Mouse (Mus musculus): ENCODE results near the gene Cdon.

Gene Cdon

GRCm38 (mm10) chr9:35435565-35435964, 14.6 kb downstream of the Cdon start:
- DNase-seq (ENCODE audit: low spot score in 2 of 2), result no peak

GRCm38 (mm10) chr9:35438286-35439061, 17.5 kb downstream of the Cdon start:
- no peak for DNase-seq (ENCODE audit: low spot score in 2 of 2)

- no peak for DNase-seq (ENCODE audit: low spot score in 2 of 2)
Measured at GRCm38 (mm10) chr9:35439062-35439442, 18.1 kb downstream of the Cdon start.

- no peak for DNase-seq (ENCODE audit: low spot score in 2 of 2)
Measured at GRCm38 (mm10) chr9:35439754-35440153, 18.8 kb downstream of the Cdon start.

- DNase-seq (ENCODE audit: low spot score in 2 of 2), result no peak
Measured at GRCm38 (mm10) chr9:35442476-35442875, 21.5 kb downstream of the Cdon start.

- DNase-seq (ENCODE audit: low spot score in 2 of 2), result no peak
Measured at GRCm38 (mm10) chr9:35443618-35444511, 22.9 kb downstream of the Cdon start.

- DNase-seq (ENCODE audit: low spot score in 2 of 2), result no peak
Measured at GRCm38 (mm10) chr9:35444512-35444886, 23.6 kb downstream of the Cdon start.

GRCm38 (mm10) chr9:35446916-35447315, 26.0 kb downstream of the Cdon start:
- no peak for DNase-seq (ENCODE audit: low spot score in 2 of 2)

- DNase-seq (ENCODE audit: low spot score in 2 of 2), result no peak
Measured at GRCm38 (mm10) chr9:35453311-35453710, 32.4 kb downstream of the Cdon start.

GRCm38 (mm10) chr9:35459594-35459993, 38.7 kb downstream of the Cdon start:
- DNase-seq (ENCODE audit: low spot score in 2 of 2), result no peak

- DNase-seq (ENCODE audit: low spot score in 2 of 2), result peak; percentile 47 to 71
Measured at GRCm38 (mm10) chr9:35467264-35467817, 46.4 kb downstream of the Cdon start.

GRCm38 (mm10) chr9:35468913-35469312, 48.0 kb downstream of the Cdon start:
- DNase-seq (ENCODE audit: low spot score in 2 of 2), result no peak

- DNase-seq (ENCODE audit: low spot score in 2 of 2), result no peak
Measured at GRCm38 (mm10) chr9:35474104-35474724, 53.3 kb downstream of the Cdon start.

GRCm38 (mm10) chr9:35475394-35475793, 54.5 kb downstream of the Cdon start:
- DNase-seq (ENCODE audit: low spot score in 2 of 2), result no peak

GRCm38 (mm10) chr9:35479456-35479855, 58.5 kb downstream of the Cdon start:
- no peak for DNase-seq (ENCODE audit: low spot score in 2 of 2)

- no peak for DNase-seq (ENCODE audit: low spot score in 2 of 2)
Measured at GRCm38 (mm10) chr9:35482014-35482898, 61.3 kb downstream of the Cdon start.

GRCm38 (mm10) chr9:35483949-35484348, 63.0 kb downstream of the Cdon start:
- no peak for DNase-seq (ENCODE audit: low spot score in 2 of 2)

GRCm38 (mm10) chr9:35486616-35487015, 65.7 kb downstream of the Cdon start:
- no peak for DNase-seq (ENCODE audit: low spot score in 2 of 2)

GRCm38 (mm10) chr9:35488496-35488895, 67.6 kb downstream of the Cdon start:
- no peak for DNase-seq (ENCODE audit: low spot score in 2 of 2)

- DNase-seq (ENCODE audit: low spot score in 2 of 2), result no peak
Measured at GRCm38 (mm10) chr9:35491109-35491866, 70.4 kb downstream of the Cdon start.

Data from urinary bladder, postnatal 36 days (tissue).